ENCODE assay signal across 9 mouse cellular contexts in the genomic region with DNA sequence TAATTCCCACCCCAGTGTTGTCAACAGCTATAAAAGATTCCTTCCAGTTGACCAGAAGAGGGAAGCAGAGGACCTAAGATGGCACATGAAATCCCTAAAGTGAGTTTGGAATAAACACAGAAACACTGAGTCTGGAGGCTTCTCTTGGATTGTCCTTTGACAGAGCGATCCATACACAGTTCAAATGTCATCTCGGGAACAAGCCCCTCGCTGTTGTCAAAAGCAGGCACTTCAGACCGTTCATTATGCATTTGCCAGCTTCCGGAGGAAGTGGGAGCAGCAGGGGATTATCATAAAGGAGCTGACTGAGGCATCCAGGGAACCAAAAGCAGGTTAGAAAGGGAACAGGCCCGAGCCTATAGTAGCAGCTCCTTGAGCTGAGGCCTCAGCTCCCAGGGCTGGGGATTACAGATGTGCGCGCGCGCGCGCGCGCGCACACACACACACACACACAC. TPM values are rescaled to one million over a fixed set of nuclear protein-coding genes. Genes with fewer than 3 reads are reported as not detected.
DNase-seq lines count a peak whose midpoint lies in the region.
"Had no signal": no experiment of that assay in that cellular context is flagged by ENCODE, and none has a peak within 500 bp of the region (broad histone marks: within the 10 kb centered on the region; RNA-seq: fewer than 3 reads in every experiment).

No protein-coding gene starts in this region.

- peak overlapping the region; percentile 77 for H3K27ac ChIP-seq in embryonic facial prominence, embryonic 10.5 days (replicated peaks)
- peak overlapping the region; percentile 82 for H3K27ac ChIP-seq in hindbrain, embryonic 10.5 days
- peak overlapping the region; percentile 81 for H3K27ac ChIP-seq in limb, embryonic 10.5 days

- H3K4me3 ChIP-seq in embryonic facial prominence, embryonic 10.5 days: peak overlapping the region; percentile 35
- peak overlapping the region; percentile 29 for H3K4me3 ChIP-seq in hindbrain, embryonic 10.5 days
- H3K4me3 ChIP-seq in limb, embryonic 10.5 days: no peak overlapping the region

- WGBS in embryonic facial prominence, embryonic 10.5 days: 29% methylated on average over 15 of the region's 15 CpGs
- WGBS in hindbrain, embryonic 10.5 days: 41% methylated on average over 15 of the region's 15 CpGs
- WGBS in limb, embryonic 10.5 days: 38% methylated on average over 15 of the region's 15 CpGs

- no peaks in the 10 kb centered on the region for H3K27me3 ChIP-seq in embryonic facial prominence, embryonic 10.5 days (replicated peaks; ENCODE audit: low read depth, poor library complexity, severe bottlenecking)
- no peaks in the 10 kb centered on the region for H3K27me3 ChIP-seq in hindbrain, embryonic 10.5 days (ENCODE audit: insufficient read depth, poor library complexity, severe bottlenecking)
- H3K27me3 ChIP-seq in limb, embryonic 10.5 days (ENCODE audit: low read depth, poor library complexity, severe bottlenecking): no peaks in the 10 kb centered on the region

- peak; percentile 31 to 67 for DNase-seq in cerebellum, postnatal 10 days
- DNase-seq in cerebellum, postnatal 25 days: no peak
- peak; percentile 64 for DNase-seq in embryonic facial prominence, embryonic 10.5 days (ENCODE audit: low spot score)
- peak; percentile 61 for DNase-seq in hindbrain, embryonic 10.5 days (ENCODE audit: low spot score)
- DNase-seq in limb, embryonic 10.5 days (ENCODE audit: low spot score): peak; percentile 59
- DNase-seq in naive thymus-derived CD4-positive, alpha-beta T cell, adult 2 months (ENCODE audit: low read depth): peak; percentile 31
- no peak for DNase-seq in adrenal gland, adult 18-20 months (ENCODE audit: low spot score in 2 of 2)
- DNase-seq in thymus, postnatal 36 days: no peak

- H3K36me3 ChIP-seq in embryonic facial prominence, embryonic 10.5 days (replicated peaks): no peaks in the 10 kb centered on the region
- no peaks in the 10 kb centered on the region for H3K36me3 ChIP-seq in hindbrain, embryonic 10.5 days
- no peaks in the 10 kb centered on the region for H3K36me3 ChIP-seq in limb, embryonic 10.5 days

- H3K4me1 ChIP-seq in embryonic facial prominence, embryonic 10.5 days: peaks cover 11% of the 10 kb centered on the region
- peaks cover 5% of the 10 kb centered on the region; the same call in 1 of the 2 replicates for H3K4me1 ChIP-seq in hindbrain, embryonic 10.5 days (replicated peaks)
- H3K4me1 ChIP-seq in limb, embryonic 10.5 days: peaks cover 27% of the 10 kb centered on the region

- H3K9me3 ChIP-seq in embryonic facial prominence, embryonic 10.5 days: no peaks in the 10 kb centered on the region
- no peaks in the 10 kb centered on the region for H3K9me3 ChIP-seq in hindbrain, embryonic 10.5 days
- H3K9me3 ChIP-seq in limb, embryonic 10.5 days (replicated peaks): no peaks in the 10 kb centered on the region

RNA-seq across cellular contexts. Expression of a gene that starts 57.1 kb away (rescaled TPM):
- polyA plus RNA-seq in embryonic facial prominence, embryonic 10.5 days (2016; fragmentation: Nextera tagmentation; extraction: Ambion mirVana): not detected in 2 replicates
- polyA plus RNA-seq in hindbrain, embryonic 10.5 days (2016; fragmentation: Nextera tagmentation; extraction: Ambion mirVana): 0.10 and 0.13 TPM in 2 replicates
- not detected in 2 replicates for polyA plus RNA-seq in limb, embryonic 10.5 days (2016; fragmentation: Nextera tagmentation; extraction: Ambion mirVana)
- under 1 TPM; 0.20 to 0.26 TPM for total RNA-seq in adrenal gland, adult 18-20 months (2021)
- total RNA-seq: layer of hippocampus, adult 18-20 months had no signal

Comparison
In these comparisons a context has a peak if more than half of its experiments do, and no peak if none do; other contexts are left out.
1. DNase-seq: peak in cerebellum, postnatal 10 days (2 of 2), embryonic facial prominence, embryonic 10.5 days (single experiment), hindbrain, embryonic 10.5 days (single experiment), limb, embryonic 10.5 days (single experiment) and naive thymus-derived CD4-positive, alpha-beta T cell, adult 2 months (single experiment); none in cerebellum, postnatal 25 days (0 of 2), adrenal gland, adult 18-20 months (0 of 2) and thymus, postnatal 36 days (0 of 2).
2. Peak in every context shown above with its lines, with median percentiles within 50 percentile points of each other: H3K27ac ChIP-seq.